Mouse (Mus musculus) midbrain, embryonic 13.5 days (tissue): Measurements from ENCODE around the gene Dcaf5. TPM values are rescaled to one million over a fixed set of nuclear protein-coding genes. Genes with fewer than 3 reads are reported as not detected.

Experiments used
- ATAC-seq: fragments of 200-750 bp; cut with Nextera tagmentation; 2 replicates; pipeline ENCODE4 v1.8.0; 2017; ENCODE audit warnings: mild to moderate bottlenecking, moderate TSS enrichment, moderate library complexity
- H3K27ac ChIP-seq: fragments of 300-500 bp; sonication (generic); 2 replicates; pipeline ENCODE4 v1.5.1; 2015; ENCODE audit warnings: inconsistent platforms, mild to moderate bottlenecking, moderate library complexity
- H3K27me3 ChIP-seq: fragments of 300-500 bp; sonication (generic); 2 replicates; pipeline ENCODE4 v1.6.1; 2015; ENCODE audit warnings: mild to moderate bottlenecking, inconsistent platforms
- H3K36me3 ChIP-seq: fragments of 300-500 bp; sonication (generic); 2 replicates; pipeline ENCODE4 v1.6.1; 2015; ENCODE audit warnings: mild to moderate bottlenecking, inconsistent platforms
- H3K4me1 ChIP-seq: fragments of 300-500 bp; sonication (generic); replicated peaks from 2 replicates; pipeline ENCODE4 v1.6.1; 2015; ENCODE audit warnings: inconsistent platforms
- H3K4me2 ChIP-seq: fragments of 300-500 bp; sonication (generic); replicated peaks from 2 replicates; pipeline ENCODE4 v1.6.1; 2015; ENCODE audit warnings: moderate library complexity, mild to moderate bottlenecking, inconsistent platforms
- H3K4me3 ChIP-seq: fragments of 300-500 bp; sonication (generic); replicated peaks from 2 replicates; pipeline ENCODE4 v1.5.1; 2015; ENCODE audit warnings: mild to moderate bottlenecking, inconsistent platforms
- H3K9ac ChIP-seq: fragments of 300-500 bp; sonication (generic); replicated peaks from 2 replicates; pipeline ENCODE4 v1.6.1; 2015; ENCODE audit warnings: mild to moderate bottlenecking, inconsistent platforms
- H3K9me3 ChIP-seq: fragments of 300-500 bp; sonication (generic); 2 replicates; pipeline ENCODE4 v1.6.1; 2016; ENCODE audit warnings: mild to moderate bottlenecking, inconsistent platforms
- WGBS: fragments of 180-500 bp; shearing (Covaris S2); methylation state at CpG from one replicate; pipeline ENCODE4 v1.1.7; 2015; 5-methylcytosine and 5-hydroxymethylcytosine counted together
- polyA plus RNA-seq: library from polyadenylated mRNA; unstranded; fragments of >200 nt; fragmentation: Nextera tagmentation; extraction: Ambion mirVana; gene quantifications from 2 replicates; pipeline ENCODE4 v1.2.1, GENCODE M21; 2015

Dcaf5 gene
- polyA plus RNA-seq, 1 experiment from 2014 or later, result 28.2 TPM

- 94% methylated on average over 4 of the region's 4 CpGs for WGBS
- Histone ChIP-seq H3K36me3 (peaks cover 59% of the 10 kb centered on the region), H3K27me3 (no peaks in the 10 kb centered on the region), H3K4me3 (no peak overlapping the region), H3K4me1 (peaks cover 8% of the 10 kb centered on the region), H3K9ac (no peak overlapping the region), H3K27ac (no peak overlapping the region), H3K4me2 (no peak overlapping the region), H3K9me3 (no peaks in the 10 kb centered on the region)
- ATAC-seq, result no peak
Measured at GRCm38 (mm10) chr12:80375721-80376120, 60.7 kb downstream of the Dcaf5 start.

- Histone ChIP-seq H3K4me3 (no peak overlapping the region), H3K27ac (no peak overlapping the region), H3K27me3 (no peaks in the 10 kb centered on the region), H3K4me1 (peaks cover under 1% of the 10 kb centered on the region), H3K4me2 (no peak overlapping the region), H3K9me3 (no peaks in the 10 kb centered on the region), H3K36me3 (peaks cover 57% of the 10 kb centered on the region), H3K9ac (no peak overlapping the region)
- 93% methylated on average over 2 of the region's 2 CpGs for WGBS
- ATAC-seq, result no peak
Measured at GRCm38 (mm10) chr12:80374736-80375135, 61.7 kb downstream of the Dcaf5 start.

- no peaks in the 10 kb centered on the region for H3K27me3 ChIP-seq
- no peak overlapping the region for H3K9ac ChIP-seq
- H3K4me3 ChIP-seq, result no peak overlapping the region
- H3K9me3 ChIP-seq, result no peaks in the 10 kb centered on the region
- no peak for ATAC-seq
- H3K27ac ChIP-seq, result no peak overlapping the region
- peaks cover 51% of the 10 kb centered on the region for H3K36me3 ChIP-seq
- WGBS, result 93% methylated on average over 8 of the region's 8 CpGs
- no peak overlapping the region for H3K4me2 ChIP-seq
- H3K4me1 ChIP-seq, result no peaks in the 10 kb centered on the region
Measured at GRCm38 (mm10) chr12:80372946-80373345, 63.5 kb downstream of the Dcaf5 start.

- Histone ChIP-seq H3K9ac (no peak overlapping the region), H3K4me1 (peaks cover 11% of the 10 kb centered on the region; the same call in 1 of the 2 replicates), H3K27ac (no peak overlapping the region), H3K36me3 (peaks cover 26% of the 10 kb centered on the region), H3K4me3 (no peak overlapping the region), H3K27me3 (no peaks in the 10 kb centered on the region), H3K4me2 (no peak overlapping the region), H3K9me3 (no peaks in the 10 kb centered on the region)
- 90% methylated on average over 4 of the region's 4 CpGs for WGBS
- ATAC-seq, result no peak
Measured at GRCm38 (mm10) chr12:80367227-80367626, 69.2 kb downstream of the Dcaf5 start.

GRCm38 (mm10) chr12:80366004-80366480 is 70.4 kb downstream of the Dcaf5 start:
- peak overlapping the region; percentile 15 for H3K27ac ChIP-seq
- 67% methylated on average over 3 of the region's 3 CpGs for WGBS

GRCm38 (mm10) chr12:80365345-80365744 is 71.1 kb downstream of the Dcaf5 start:
- H3K4me3 ChIP-seq, result no peak overlapping the region
- no peak for ATAC-seq
- H3K9me3 ChIP-seq, result no peaks in the 10 kb centered on the region
- 0 out of 2 replicates have a peak overlapping the region, but pooled peaks have one; percentile 15 for H3K27ac ChIP-seq
- H3K9ac ChIP-seq, result no peak overlapping the region
- no peak overlapping the region for H3K4me2 ChIP-seq
- WGBS, result 94% methylated on average over 3 of the region's 3 CpGs
- peaks cover 11% of the 10 kb centered on the region; the same call in 1 of the 2 replicates for H3K4me1 ChIP-seq
- H3K36me3 ChIP-seq, result peaks cover 22% of the 10 kb centered on the region
- no peaks in the 10 kb centered on the region for H3K27me3 ChIP-seq

More at GRCm38 (mm10) chr12:80366004-80366480, 70.4 kb downstream of the Dcaf5 start:
- Histone ChIP-seq H3K9me3 (no peaks in the 10 kb centered on the region), H3K9ac (no peak overlapping the region), H3K36me3 (peaks cover 22% of the 10 kb centered on the region), H3K4me2 (no peak overlapping the region), H3K27me3 (no peaks in the 10 kb centered on the region), H3K4me1 (peaks cover 11% of the 10 kb centered on the region; the same call in 1 of the 2 replicates), H3K4me3 (no peak overlapping the region)
- ATAC-seq, result no peak

- Histone ChIP-seq H3K27ac (no peak overlapping the region), H3K4me3 (no peak overlapping the region), H3K4me2 (no peak overlapping the region), H3K9ac (no peak overlapping the region), H3K27me3 (no peaks in the 10 kb centered on the region), H3K4me1 (peaks cover 11% of the 10 kb centered on the region; the same call in 1 of the 2 replicates), H3K36me3 (peaks cover 23% of the 10 kb centered on the region), H3K9me3 (no peaks in the 10 kb centered on the region)
- no peak for ATAC-seq
- WGBS, result 71% methylated on average over 1 of the region's 1 CpGs
Measured at GRCm38 (mm10) chr12:80361655-80362054, 74.7 kb downstream of the Dcaf5 start.

GRCm38 (mm10) chr12:80360321-80360720 is 76.1 kb downstream of the Dcaf5 start:
- H3K27ac ChIP-seq, result no peak overlapping the region
- no peaks in the 10 kb centered on the region for H3K9me3 ChIP-seq
- H3K4me1 ChIP-seq, result peaks cover 2% of the 10 kb centered on the region; the same call in 1 of the 2 replicates
- no peak overlapping the region for H3K4me3 ChIP-seq
- H3K27me3 ChIP-seq, result no peaks in the 10 kb centered on the region
- peaks cover 23% of the 10 kb centered on the region for H3K36me3 ChIP-seq
- no peak overlapping the region for H3K4me2 ChIP-seq
- ATAC-seq, result no peak
- 73% methylated on average over 5 of the region's 5 CpGs for WGBS
- no peak overlapping the region for H3K9ac ChIP-seq

GRCm38 (mm10) chr12:80344777-80345231 is 91.6 kb downstream of the Dcaf5 start:
- no peak overlapping the region for H3K4me2 ChIP-seq
- 76% methylated on average over 6 of the region's 6 CpGs for WGBS
- 0 out of 2 replicates have a peak, but pooled peaks have one; percentile 17 for ATAC-seq
- no peak overlapping the region for H3K9ac ChIP-seq
- no peaks in the 10 kb centered on the region for H3K4me1 ChIP-seq
- no peaks in the 10 kb centered on the region for H3K27me3 ChIP-seq
- no peak overlapping the region for H3K4me3 ChIP-seq
- H3K27ac ChIP-seq, result no peak overlapping the region; the same call in 1 of the 2 replicates
- H3K9me3 ChIP-seq, result no peaks in the 10 kb centered on the region
- peaks cover 40% of the 10 kb centered on the region for H3K36me3 ChIP-seq

GRCm38 (mm10) chr12:80340936-80341335 is 95.5 kb downstream of the Dcaf5 start:
- no peaks in the 10 kb centered on the region for H3K4me1 ChIP-seq
- WGBS, result 96% methylated on average over 2 of the region's 2 CpGs
- no peak for ATAC-seq
- H3K27me3 ChIP-seq, result no peaks in the 10 kb centered on the region
- no peak overlapping the region for H3K4me2 ChIP-seq
- no peaks in the 10 kb centered on the region for H3K9me3 ChIP-seq
- no peak overlapping the region for H3K9ac ChIP-seq
- no peak overlapping the region for H3K4me3 ChIP-seq
- H3K27ac ChIP-seq, result no peak overlapping the region
- peaks cover 61% of the 10 kb centered on the region for H3K36me3 ChIP-seq

- Histone ChIP-seq H3K9me3 (no peaks in the 10 kb centered on the region), H3K4me2 (no peak overlapping the region), H3K4me3 (no peak overlapping the region), H3K9ac (no peak overlapping the region), H3K36me3 (peaks cover 38% of the 10 kb centered on the region), H3K4me1 (no peaks in the 10 kb centered on the region), H3K27ac (no peak overlapping the region), H3K27me3 (no peaks in the 10 kb centered on the region)
- whole genome bisulfite sequencing, result 77% methylated on average over 4 of the region's 4 CpGs
- ATAC-seq, result no peak
Measured at GRCm38 (mm10) chr12:80334162-80334561, 102.2 kb downstream of the Dcaf5 start.

- no peak for ATAC-seq
Measured at GRCm38 (mm10) chr12:80331634-80332033, 104.8 kb downstream of the Dcaf5 start.

GRCm38 (mm10) chr12:80330819-80331218 is 105.6 kb downstream of the Dcaf5 start:
- no peak overlapping the region for H3K4me3 ChIP-seq
- no peaks in the 10 kb centered on the region for H3K9me3 ChIP-seq
- no peaks in the 10 kb centered on the region for H3K27me3 ChIP-seq
- H3K9ac ChIP-seq, result no peak overlapping the region
- no peak overlapping the region for H3K27ac ChIP-seq
- no peak overlapping the region for H3K4me2 ChIP-seq
- 69% methylated on average over 8 of the region's 8 CpGs for WGBS
- H3K36me3 ChIP-seq, result peaks cover 8% of the 10 kb centered on the region
- no peak for ATAC-seq
- H3K4me1 ChIP-seq, result no peaks in the 10 kb centered on the region

More at GRCm38 (mm10) chr12:80331634-80332033, 104.8 kb downstream of the Dcaf5 start:
- Histone ChIP-seq H3K27ac (no peak overlapping the region), H3K36me3 (peaks cover 12% of the 10 kb centered on the region), H3K4me3 (no peak overlapping the region), H3K9ac (no peak overlapping the region), H3K9me3 (no peaks in the 10 kb centered on the region), H3K27me3 (no peaks in the 10 kb centered on the region), H3K4me1 (no peaks in the 10 kb centered on the region), H3K4me2 (no peak overlapping the region)
- 30% methylated on average over 2 of the region's 2 CpGs for WGBS
